Mouse (Mus musculus) forebrain, embryonic 16.5 days (tissue): ENCODE measurements around the gene D430041D05Rik. TPM values are rescaled to one million over a fixed set of nuclear protein-coding genes. Genes with fewer than 3 reads are reported as not detected.

Experiments
- ATAC-seq: fragments of 200-750 bp; cut with Nextera tagmentation; 2 replicates; pipeline ENCODE4 v1.8.0; 2017; ENCODE audit warnings: mild to moderate bottlenecking, moderate library complexity
- H3K27ac ChIP-seq: fragments of 300-500 bp; sonication (generic); 2 replicates; pipeline ENCODE4 v1.5.1; 2014; ENCODE audit warnings: low read length, control low read depth
- H3K27me3 ChIP-seq: fragments of 300-500 bp; sonication (generic); replicated peaks from 2 replicates; pipeline ENCODE4 v1.6.1; 2014; ENCODE audit warnings: low read length; ENCODE audit not compliant: control insufficient read depth, insufficient read depth
- H3K36me3 ChIP-seq: fragments of 300-500 bp; sonication (generic); 2 replicates; pipeline ENCODE4 v1.6.1; 2014; ENCODE audit not compliant: control insufficient read depth, insufficient read depth
- H3K4me1 ChIP-seq: fragments of 300-500 bp; sonication (generic); replicated peaks from 2 replicates; pipeline ENCODE4 v1.6.1; 2014; ENCODE audit warnings: low read length; ENCODE audit not compliant: control insufficient read depth, insufficient read depth
- H3K4me2 ChIP-seq: fragments of 300-500 bp; sonication (generic); 2 replicates; pipeline ENCODE4 v1.6.1; 2014; ENCODE audit warnings: mild to moderate bottlenecking, low read length, control low read depth
- H3K4me3 ChIP-seq: fragments of 300-500 bp; sonication (generic); replicated peaks from 2 replicates; pipeline ENCODE4 v1.5.1; 2014; ENCODE audit warnings: mild to moderate bottlenecking, low read length, control low read depth
- H3K9ac ChIP-seq: fragments of 300-500 bp; sonication (generic); replicated peaks from 2 replicates; pipeline ENCODE4 v1.6.1; 2014; ENCODE audit warnings: low read depth, low read length, control low read depth
- H3K9me3 ChIP-seq: fragments of 300-500 bp; sonication (generic); 2 replicates; pipeline ENCODE4 v1.6.1; 2016; ENCODE audit warnings: low read length; ENCODE audit not compliant: control insufficient read depth
- WGBS: fragments of 180-500 bp; shearing (Covaris S2); extraction: QIAGEN DNeasy Blood & Tissue Kit; methylation state at CpG from one replicate; pipeline ENCODE4 v1.1.7; 2014; 5-methylcytosine and 5-hydroxymethylcytosine counted together
- polyA plus RNA-seq: library from polyadenylated mRNA; unstranded; fragments of >200 nt; fragmentation: Nextera tagmentation; extraction: Ambion mirVana; gene quantifications from 2 replicates; pipeline ENCODE4 v1.2.1, GENCODE M21; 2015

Gene D430041D05Rik
- polyA plus RNA-seq, 1 experiment from 2014 or later: 14.9 TPM

- WGBS: 19% methylated on average over 4 of the region's 4 CpGs
- no peak overlapping the region for H3K9ac ChIP-seq
Observed at GRCm38 (mm10) chr2:104251647-104252046, 159.2 kb downstream of the D430041D05Rik start.

GRCm38 (mm10) chr2:104249856-104250255 is 161.0 kb downstream of the D430041D05Rik start:
- Histone ChIP-seq H3K4me2 (no peak overlapping the region), H3K9ac (no peak overlapping the region), H3K9me3 (no peaks in the 10 kb centered on the region), H3K27ac (no peak overlapping the region), H3K4me3 (no peak overlapping the region), H3K4me1 (peaks cover 11% of the 10 kb centered on the region), H3K27me3 (no peaks in the 10 kb centered on the region), H3K36me3 (peaks cover 2% of the 10 kb centered on the region; the same call in 1 of the 2 replicates)
- ATAC-seq: no peak
- WGBS: 89% methylated on average over 2 of the region's 2 CpGs

More at GRCm38 (mm10) chr2:104251647-104252046, 159.2 kb downstream of the D430041D05Rik start:
- H3K9me3 ChIP-seq: no peaks in the 10 kb centered on the region
- peak overlapping the region; percentile 33 for H3K27ac ChIP-seq
- no peak overlapping the region for H3K4me2 ChIP-seq
- peaks cover 11% of the 10 kb centered on the region for H3K4me1 ChIP-seq
- no peaks in the 10 kb centered on the region for H3K27me3 ChIP-seq
- peak; percentile 70 for ATAC-seq
- H3K4me3 ChIP-seq: no peak overlapping the region
- peaks cover 2% of the 10 kb centered on the region; the same call in 1 of the 2 replicates for H3K36me3 ChIP-seq

GRCm38 (mm10) chr2:104246851-104247250 is 164.0 kb downstream of the D430041D05Rik start:
- no peaks in the 10 kb centered on the region for H3K9me3 ChIP-seq
- 29% methylated on average over 4 of the region's 4 CpGs for WGBS
- no peak for ATAC-seq
- H3K4me1 ChIP-seq: peaks cover 9% of the 10 kb centered on the region
- no peak overlapping the region for H3K27ac ChIP-seq
- no peak overlapping the region for H3K4me3 ChIP-seq
- peaks cover 2% of the 10 kb centered on the region for H3K36me3 ChIP-seq
- no peak overlapping the region for H3K9ac ChIP-seq
- H3K27me3 ChIP-seq: no peaks in the 10 kb centered on the region
- H3K4me2 ChIP-seq: no peak overlapping the region

- 85% methylated on average over 5 of the region's 5 CpGs for WGBS
- no peaks in the 10 kb centered on the region for H3K27me3 ChIP-seq
- ATAC-seq: no peak
Observed at GRCm38 (mm10) chr2:104242055-104242454, 168.8 kb downstream of the D430041D05Rik start.

GRCm38 (mm10) chr2:104237141-104237540 is 173.7 kb downstream of the D430041D05Rik start:
- H3K4me1 ChIP-seq: no peaks in the 10 kb centered on the region
- H3K27me3 ChIP-seq: no peaks in the 10 kb centered on the region
- H3K27ac ChIP-seq: no peak overlapping the region
- H3K36me3 ChIP-seq: no peaks in the 10 kb centered on the region; the same call in 1 of the 2 replicates
- no peak overlapping the region for H3K4me2 ChIP-seq
- H3K9ac ChIP-seq: no peak overlapping the region
- no peak for ATAC-seq
- no peak overlapping the region for H3K4me3 ChIP-seq
- 79% methylated on average over 4 of the region's 4 CpGs for WGBS
- H3K9me3 ChIP-seq: no peaks in the 10 kb centered on the region

More at GRCm38 (mm10) chr2:104242055-104242454, 168.8 kb downstream of the D430041D05Rik start:
- Histone ChIP-seq H3K9me3 (no peaks in the 10 kb centered on the region), H3K27ac (no peak overlapping the region), H3K36me3 (no peaks in the 10 kb centered on the region; the same call in 1 of the 2 replicates), H3K4me3 (no peak overlapping the region), H3K4me1 (no peaks in the 10 kb centered on the region), H3K4me2 (no peak overlapping the region), H3K9ac (no peak overlapping the region)

GRCm38 (mm10) chr2:104230444-104230843 is 180.4 kb downstream of the D430041D05Rik start:
- H3K27ac ChIP-seq: no peak overlapping the region
- no peak overlapping the region for H3K4me3 ChIP-seq
- WGBS: 81% methylated on average over 2 of the region's 2 CpGs
- no peak overlapping the region for H3K4me2 ChIP-seq
- H3K36me3 ChIP-seq: no peaks in the 10 kb centered on the region
- no peak overlapping the region for H3K9ac ChIP-seq
- no peaks in the 10 kb centered on the region for H3K9me3 ChIP-seq
- H3K4me1 ChIP-seq: no peaks in the 10 kb centered on the region
- no peak for ATAC-seq
- no peaks in the 10 kb centered on the region for H3K27me3 ChIP-seq

GRCm38 (mm10) chr2:104226057-104226456 is 184.8 kb downstream of the D430041D05Rik start:
- WGBS: 92% methylated on average over 4 of the region's 4 CpGs
- no peak overlapping the region for H3K4me2 ChIP-seq
- no peak overlapping the region for H3K9ac ChIP-seq
- H3K4me1 ChIP-seq: no peaks in the 10 kb centered on the region
- no peaks in the 10 kb centered on the region for H3K36me3 ChIP-seq
- H3K4me3 ChIP-seq: no peak overlapping the region
- H3K27me3 ChIP-seq: no peaks in the 10 kb centered on the region
- no peak for ATAC-seq
- no peak overlapping the region for H3K27ac ChIP-seq
- H3K9me3 ChIP-seq: no peaks in the 10 kb centered on the region

GRCm38 (mm10) chr2:104219733-104220391 is 191.0 kb downstream of the D430041D05Rik start:
- Histone ChIP-seq H3K9ac (no peak overlapping the region), H3K4me1 (peaks cover 15% of the 10 kb centered on the region), H3K27me3 (no peaks in the 10 kb centered on the region), H3K4me2 (no peak overlapping the region), H3K27ac (no peak overlapping the region), H3K4me3 (no peak overlapping the region), H3K36me3 (no peaks in the 10 kb centered on the region), H3K9me3 (no peaks in the 10 kb centered on the region)
- no peak for ATAC-seq
- 56% methylated on average over 14 of the region's 14 CpGs for WGBS

- Histone ChIP-seq H3K9ac (no peak overlapping the region), H3K4me3 (no peak overlapping the region), H3K4me1 (peaks cover 15% of the 10 kb centered on the region), H3K36me3 (no peaks in the 10 kb centered on the region), H3K27me3 (no peaks in the 10 kb centered on the region), H3K9me3 (no peaks in the 10 kb centered on the region), H3K4me2 (no peak overlapping the region), H3K27ac (peak overlapping the region; percentile 83)
- ATAC-seq: peak; percentile 74
- 50% methylated on average over 9 of the region's 9 CpGs for WGBS
Observed at GRCm38 (mm10) chr2:104218588-104219065, 192.2 kb downstream of the D430041D05Rik start.
